Mouse (Mus musculus) left cerebral cortex, postnatal 14 days (tissue): ENCODE measurements at regions not wholly inside any gene's neighbourhood (a gene's known extent, or its start where the extent isn't known, plus 50 kb on each side); places are given as distances from the start of the nearest gene placed in this dataset.

ENCODE experiments used
- DNase-seq, 2 experiments: peaks; one replicate each; pipeline ENCODE4 v3.0.0; 2021 to 2022; ENCODE audit warnings: low spot score in 2 of 2, mixed read lengths in 1 of 2
- intact Hi-C: fragments of 180-260 bp; cut with DNase I; formaldehyde crosslinking; loops from one replicate; pipeline ENCODE4 v1.15.1; 2025

DNA sequence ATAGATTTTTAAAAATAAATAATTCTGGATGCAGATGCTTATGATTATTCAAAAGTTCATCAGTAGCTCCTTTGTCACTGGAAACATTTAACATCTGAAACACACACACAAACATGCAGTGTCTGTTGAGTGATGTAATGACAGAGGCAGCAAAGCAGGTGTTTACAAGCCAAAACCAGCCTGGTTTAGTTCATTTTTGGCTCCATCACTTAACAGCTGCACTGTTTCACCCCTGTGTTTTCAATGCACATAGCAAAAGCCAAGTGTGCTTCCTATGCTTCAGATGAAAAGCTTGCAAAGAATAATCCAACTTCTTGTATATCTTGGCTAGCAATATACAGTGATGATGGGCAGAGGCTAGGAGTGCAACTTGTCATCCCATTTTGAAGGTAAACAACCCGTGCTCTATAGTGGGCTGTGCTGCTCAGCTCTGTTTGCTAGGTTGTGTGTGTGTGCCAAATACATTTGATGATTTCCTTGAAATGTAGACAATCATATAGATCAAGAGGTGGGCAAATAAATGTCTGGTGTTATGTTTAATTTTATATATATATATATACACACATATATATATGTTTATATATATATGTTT, 345.9 kb upstream of the Gm9747 start:
- intact Hi-C loops, result no loop called here
- DNase-seq, result no peak

- intact Hi-C loops, result no loop called here
- DNase-seq, result no peak
Measured at GRCm38 (mm10) chr1:81897241-81897640, 335.7 kb upstream of the Gm9747 start.

GRCm38 (mm10) chr1:81900843-81901242, 332.1 kb upstream of the Gm9747 start:
- intact Hi-C loops, result no loop called here
- no peak for DNase-seq

GRCm38 (mm10) chr1:81904056-81904455, 328.9 kb upstream of the Gm9747 start:
- no peak for DNase-seq
- intact Hi-C loops, result no loop called here

GRCm38 (mm10) chr1:81912607-81913006, 320.3 kb upstream of the Gm9747 start:
- DNase-seq, result no peak
- intact Hi-C loops, result no loop called here

DNA sequence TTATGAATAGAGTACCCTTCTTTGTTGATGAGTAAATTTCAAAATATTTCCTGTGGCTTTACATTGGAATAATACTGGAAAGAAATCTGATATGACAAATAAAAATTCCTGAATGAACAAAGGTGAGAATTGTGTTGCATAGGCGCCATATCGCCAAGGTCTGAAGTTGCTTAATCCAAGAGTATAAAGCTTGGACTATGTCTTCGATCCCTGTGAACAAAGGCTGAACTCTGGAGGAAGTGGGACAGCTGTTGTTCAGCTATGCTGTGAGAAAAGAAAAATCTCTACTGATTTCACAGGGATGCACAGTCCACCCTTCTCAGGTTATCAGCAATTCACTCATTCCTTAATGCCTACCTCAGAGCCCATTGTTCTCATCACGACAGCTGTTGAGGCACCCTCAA, 319.3 kb upstream of the Gm9747 start:
- no peak for DNase-seq
- intact Hi-C loops, result no loop called here

DNA sequence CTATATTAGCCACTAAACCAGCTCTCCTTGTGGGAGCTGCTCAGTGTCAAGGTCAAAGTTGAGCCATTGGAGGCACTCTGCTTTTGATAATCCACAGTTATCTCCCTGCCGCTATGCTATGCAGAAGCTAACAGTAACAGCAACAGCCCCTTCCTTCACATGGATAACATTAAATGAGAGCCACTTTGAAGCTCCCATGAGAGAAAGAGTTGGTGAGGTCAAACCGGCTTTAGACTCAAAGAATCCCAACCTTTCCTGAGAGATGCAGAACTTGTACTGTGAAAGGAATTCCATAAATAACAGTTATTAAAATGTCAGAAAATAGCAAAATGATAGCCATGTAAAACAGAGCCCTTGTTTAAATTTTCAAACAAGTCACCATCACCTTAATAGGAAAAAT, 316.1 kb upstream of the Gm9747 start:
- intact Hi-C loops, result no loop called here
- no peak for DNase-seq

- intact Hi-C loops, result no loop called here
- no peak for DNase-seq
Measured at GRCm38 (mm10) chr1:81927721-81928120, 305.2 kb upstream of the Gm9747 start.

DNA sequence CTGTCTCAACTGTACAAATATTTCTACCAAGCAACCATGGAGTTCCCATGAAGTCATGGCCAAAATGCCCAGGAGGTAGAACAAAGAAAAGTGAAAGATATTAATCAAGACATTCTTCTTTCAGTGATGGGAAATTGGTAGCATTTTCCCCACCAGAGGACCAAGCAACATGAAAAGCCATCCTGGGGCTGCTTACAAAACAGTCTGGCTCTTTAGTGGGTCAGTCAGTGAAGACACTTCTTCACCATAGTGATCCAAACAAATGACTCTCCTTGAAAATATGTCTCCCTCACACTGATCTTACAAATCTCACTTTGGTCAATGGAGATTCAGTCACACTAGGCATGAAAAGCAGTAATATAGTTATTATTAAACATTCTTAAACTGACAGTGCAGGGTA, 299.8 kb upstream of the Gm9747 start:
- intact Hi-C loops, result no loop called here
- DNase-seq, result no peak

GRCm38 (mm10) chr1:81945236-81945635, 287.7 kb upstream of the Gm9747 start:
- no peak for DNase-seq
- intact Hi-C loops, result no loop called here

- intact Hi-C loops, result no loop called here
- no peak for DNase-seq
Measured at GRCm38 (mm10) chr1:81950140-81950550, 282.8 kb upstream of the Gm9747 start.

DNA sequence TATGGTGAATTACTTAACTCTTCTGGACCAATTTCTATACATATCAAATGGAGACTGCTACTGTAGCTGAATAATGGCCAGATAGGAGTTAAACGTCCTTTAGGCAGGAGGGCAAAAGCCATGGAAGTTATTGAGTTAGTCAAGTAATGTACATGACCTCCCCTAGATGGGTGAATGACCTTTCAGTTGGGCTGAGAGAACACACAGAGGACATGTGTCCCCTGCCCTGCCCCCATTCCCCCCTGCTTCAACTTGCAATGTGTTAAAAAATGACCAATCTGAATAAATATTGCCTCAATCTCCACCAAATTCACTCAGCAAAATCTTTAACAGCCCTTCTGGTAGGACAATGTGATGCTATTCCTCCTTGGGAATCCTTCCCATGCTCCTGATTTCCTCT, 282.1 kb upstream of the Gm9747 start:
- intact Hi-C loops, result no loop called here
- DNase-seq, result no peak

DNA sequence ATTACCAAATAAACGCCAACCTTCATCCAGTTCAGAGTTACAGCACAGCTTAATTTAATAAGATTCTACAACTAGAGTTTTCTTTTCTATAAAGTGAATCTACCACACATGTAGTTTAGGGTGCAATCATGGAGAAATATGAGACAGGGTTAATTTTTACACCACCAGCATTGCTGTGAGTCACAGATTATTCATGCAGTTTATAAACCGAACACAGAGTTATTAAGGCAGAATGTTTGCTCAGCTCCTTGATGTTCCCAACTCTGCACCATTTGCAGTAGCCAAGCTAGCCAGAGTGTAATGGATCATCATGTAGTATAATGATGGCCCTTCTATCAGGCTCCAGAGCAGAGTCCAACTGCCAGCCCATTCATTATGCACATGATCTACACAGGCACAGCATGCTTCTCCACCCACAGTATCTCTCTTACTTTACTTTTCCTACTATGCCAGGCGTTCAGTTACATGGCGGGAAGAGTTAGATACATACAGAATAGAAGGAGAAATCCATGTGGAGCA, 281.4 kb upstream of the Gm9747 start:
- no peak for DNase-seq
- intact Hi-C loops, result no loop called here

- intact Hi-C loops, result no loop called here
- no peak for DNase-seq
Measured at GRCm38 (mm10) chr1:81952095-81952494, 280.8 kb upstream of the Gm9747 start.

- intact Hi-C loops, result no loop called here
- DNase-seq, result no peak
Measured at GRCm38 (mm10) chr1:81954507-81954906, 278.4 kb upstream of the Gm9747 start.

DNA sequence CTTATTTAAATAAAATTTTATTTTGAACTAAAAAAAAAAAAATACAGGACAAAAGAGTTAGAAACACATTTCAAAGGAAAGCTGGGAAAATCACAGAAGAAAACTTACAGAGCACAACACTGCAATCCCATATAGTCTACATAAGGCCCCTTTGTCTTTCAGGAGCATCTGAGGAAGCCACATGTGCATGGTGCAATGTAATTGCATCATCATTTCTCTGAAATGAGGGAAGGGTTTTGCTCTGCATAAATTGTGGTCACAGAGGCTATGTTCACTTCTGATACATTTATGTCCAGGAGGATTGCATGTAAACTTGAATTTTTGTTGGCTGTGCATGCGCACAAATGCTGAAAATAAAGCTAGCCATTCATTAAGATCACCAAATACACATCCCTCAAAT, 265.9 kb upstream of the Gm9747 start:
- intact Hi-C loops, result no loop called here
- no peak for DNase-seq

GRCm38 (mm10) chr1:81967746-81968295, 265.1 kb upstream of the Gm9747 start:
- DNase-seq, result no peak

GRCm38 (mm10) chr1:81972575-81972974, 260.3 kb upstream of the Gm9747 start:
- intact Hi-C loops, result no loop called here

More at GRCm38 (mm10) chr1:81967746-81968295, 265.1 kb upstream of the Gm9747 start:
- intact Hi-C loops, result no loop called here

DNA sequence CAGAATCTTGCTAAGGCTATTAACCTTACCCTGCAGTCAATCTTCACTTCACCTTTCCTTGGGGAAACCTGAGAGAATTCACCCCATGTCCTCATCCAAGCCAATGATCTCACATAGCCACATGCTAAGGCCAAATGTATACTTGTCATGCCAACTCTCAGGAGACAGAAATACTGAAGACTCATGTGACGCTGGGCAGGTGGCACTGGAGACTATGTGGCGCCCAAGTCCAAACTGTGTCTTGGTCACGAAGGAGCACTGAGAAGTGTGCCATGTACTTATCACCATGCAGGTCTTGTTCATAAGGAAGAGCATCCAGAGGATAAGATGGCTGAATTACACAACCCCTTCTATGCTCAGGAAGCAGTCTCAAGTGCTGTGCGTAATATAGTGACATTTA, 259.4 kb upstream of the Gm9747 start:
- no peak for DNase-seq
- intact Hi-C loops, result no loop called here

More at GRCm38 (mm10) chr1:81972575-81972974, 260.3 kb upstream of the Gm9747 start:
- DNase-seq, result no peak

DNA sequence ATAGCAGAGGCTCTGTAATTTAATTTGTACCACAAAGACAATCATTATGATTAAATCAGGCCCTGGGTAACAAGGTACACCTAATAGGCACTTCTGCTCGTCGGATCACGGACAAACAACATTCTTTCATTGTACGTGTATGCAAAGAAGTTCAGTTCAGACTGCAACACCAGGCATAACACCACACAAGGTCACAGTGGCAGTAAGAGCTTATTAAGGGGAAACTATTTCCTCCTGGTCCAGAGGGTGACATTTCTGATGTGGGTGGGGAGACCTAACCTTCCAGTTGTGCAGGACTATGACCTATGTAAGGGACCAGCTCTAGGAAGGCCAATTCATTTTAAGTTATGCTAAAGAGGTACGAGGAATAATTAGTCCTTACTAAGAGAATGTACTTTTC, 225.0 kb upstream of the Gm9747 start:
- intact Hi-C loops, result no loop called here
- no peak for DNase-seq

GRCm38 (mm10) chr1:82008805-82009204, 224.1 kb upstream of the Gm9747 start:
- intact Hi-C loops, result no loop called here
- DNase-seq, result no peak

- DNase-seq, result no peak
- intact Hi-C loops, result no loop called here
Measured at GRCm38 (mm10) chr1:82010995-82011394, 221.9 kb upstream of the Gm9747 start.
